Mouse (Mus musculus) liver, embryonic 11.5 days (tissue): ENCODE measurements around the gene Sfta2. TPM values are rescaled to one million over a fixed set of nuclear protein-coding genes. Genes with fewer than 3 reads are reported as not detected.

ENCODE experiments used
- ATAC-seq: fragments of 200-750 bp; cut with Nextera tagmentation; replicated peaks from 2 replicates; pipeline ENCODE4 v1.8.0; 2017; ENCODE audit warnings: moderate number of reproducible peaks, mild to moderate bottlenecking, moderate TSS enrichment, moderate library complexity; ENCODE audit not compliant: low FRiP score
- DNase-seq: peaks from one replicate; pipeline ENCODE4 v3.0.0-alpha.2; 2017; ENCODE audit warnings: low spot score
- H3K27ac ChIP-seq: fragments of 300-500 bp; sonication (generic); 2 replicates; pipeline ENCODE4 v1.5.1; 2014; ENCODE audit warnings: mild to moderate bottlenecking, low read depth, low read length, control low read depth
- H3K27me3 ChIP-seq: fragments of 300-500 bp; sonication (generic); replicated peaks from 2 replicates; pipeline ENCODE4 v1.6.1; 2014; ENCODE audit warnings: low read length, mixed read lengths; ENCODE audit not compliant: control insufficient read depth, insufficient read depth
- H3K36me3 ChIP-seq: fragments of 300-500 bp; sonication (generic); 2 replicates; pipeline ENCODE4 v1.6.1; 2014; ENCODE audit warnings: mild to moderate bottlenecking, low read length, moderate library complexity, mixed read lengths; ENCODE audit not compliant: control insufficient read depth, insufficient read depth
- H3K4me1 ChIP-seq: fragments of 300-500 bp; sonication (generic); replicated peaks from 2 replicates; pipeline ENCODE4 v1.6.1; 2014; ENCODE audit warnings: low read length, mixed read lengths; ENCODE audit not compliant: control insufficient read depth, insufficient read depth
- H3K4me2 ChIP-seq: fragments of 300-500 bp; sonication (generic); 2 replicates; pipeline ENCODE4 v1.6.1; 2014; ENCODE audit warnings: mild to moderate bottlenecking, control low read depth, moderate library complexity
- H3K4me3 ChIP-seq: fragments of 300-500 bp; sonication (generic); 2 replicates; pipeline ENCODE4 v1.5.1; 2014; ENCODE audit warnings: low read depth, low read length, control low read depth
- H3K9ac ChIP-seq: fragments of 300-500 bp; sonication (generic); 2 replicates; pipeline ENCODE4 v1.6.1; 2014; ENCODE audit warnings: low read depth, low read length, control low read depth
- H3K9me3 ChIP-seq: fragments of 300-500 bp; sonication (generic); 2 replicates; pipeline ENCODE4 v1.6.1; 2016; ENCODE audit warnings: low read length, inconsistent platforms, mixed read lengths; ENCODE audit not compliant: control insufficient read depth
- WGBS: fragments of 180-500 bp; shearing (Covaris S2); extraction: QIAGEN DNeasy Blood & Tissue Kit; methylation state at CpG from one replicate; pipeline ENCODE4 v1.1.7; 2014; 5-methylcytosine and 5-hydroxymethylcytosine counted together
- polyA plus RNA-seq: library from polyadenylated mRNA; unstranded; fragments of >200 nt; fragmentation: Nextera tagmentation; extraction: Ambion mirVana; gene quantifications from 2 replicates; pipeline ENCODE4 v1.2.1, GENCODE M21; 2014

Gene Sfta2
- polyA plus RNA-seq: 0.32 TPM in 1 of 2 replicates, not detected in the other

DNA sequence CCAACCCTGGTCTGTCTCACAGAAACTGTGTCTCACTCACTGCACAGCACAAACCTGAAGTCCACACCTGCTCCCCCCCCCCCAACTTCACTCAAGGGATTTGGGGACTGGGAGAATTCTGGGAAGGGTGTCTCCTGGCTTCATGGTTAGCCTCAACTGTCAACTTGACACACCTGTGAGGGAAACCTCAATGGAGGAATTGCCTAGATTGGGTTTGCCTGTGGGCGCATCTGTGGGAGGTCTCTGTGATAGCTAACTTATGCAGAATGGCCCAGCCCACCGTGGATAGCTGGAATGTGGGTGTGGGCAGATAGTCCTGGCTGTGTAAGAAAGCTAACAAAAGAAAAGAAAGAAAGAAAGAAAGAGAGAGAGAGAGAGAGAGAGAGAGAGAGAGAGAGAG is at the start of gene Sfta2:
Gene Sfta2 (plus strand): TSS at position 301 of the 400 bp plus-strand sequence.
- no peaks in the 10 kb centered on the region for H3K9me3 ChIP-seq
- H3K36me3 ChIP-seq: no peaks in the 10 kb centered on the region
- no peak within 1 kb of the TSS for H3K9ac ChIP-seq
- H3K4me2 ChIP-seq: no peak within 1 kb of the TSS
- no peak for DNase-seq
- no peak within 1 kb of the TSS for H3K4me3 ChIP-seq
- H3K27me3 ChIP-seq: no peaks in the 10 kb centered on the region
- WGBS: 62% methylated on average over 2 of the region's 2 CpGs
- no peak within 1 kb of the TSS for H3K27ac ChIP-seq
- H3K4me1 ChIP-seq: no peaks in the 10 kb centered on the region
- no peak for ATAC-seq

DNA sequence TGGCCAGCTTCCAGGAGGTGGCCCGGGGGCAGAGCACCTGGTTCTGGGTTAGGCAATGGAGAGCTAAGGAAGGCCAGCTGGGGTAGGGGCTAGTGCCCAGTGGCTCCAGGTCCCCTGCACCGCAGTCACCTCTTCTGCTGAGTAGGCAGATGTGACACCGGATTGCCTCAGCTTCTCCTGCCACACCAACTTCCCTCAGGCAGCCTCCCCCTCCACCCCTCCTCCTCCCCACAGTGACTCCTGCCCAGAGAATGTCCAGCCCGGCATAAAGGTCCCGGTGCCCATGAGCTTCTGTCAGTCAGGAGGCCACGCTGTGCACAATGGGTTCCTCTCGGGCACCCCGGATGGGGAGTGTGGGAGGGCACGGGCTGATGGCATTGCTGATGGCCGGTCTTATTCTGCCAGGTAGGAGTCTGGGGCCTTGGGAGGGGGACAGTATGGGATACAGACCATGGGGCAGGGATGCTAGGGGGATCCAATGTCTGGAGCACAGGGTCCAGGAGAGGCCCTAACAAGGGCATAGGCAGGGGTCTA is 49.4 kb upstream of the Sfta2 start, which contains the start of gene Cdsn:
Gene Cdsn (plus strand): TSS at position 248 of the 534 bp plus-strand sequence.
- Histone ChIP-seq H3K9ac (no peak within 1 kb of the TSS), H3K27ac (no peak within 1 kb of the TSS)

GRCm38 (mm10) chr17:35554321-35554720 is 47.0 kb upstream of the Sfta2 start:
- Histone ChIP-seq H3K4me1 (no peaks in the 10 kb centered on the region), H3K9ac (no peak overlapping the region), H3K27me3 (no peaks in the 10 kb centered on the region), H3K27ac (no peak overlapping the region), H3K36me3 (no peaks in the 10 kb centered on the region), H3K4me2 (no peak overlapping the region), H3K9me3 (no peaks in the 10 kb centered on the region), H3K4me3 (no peak overlapping the region)
- WGBS: 73% methylated on average over 5 of the region's 5 CpGs
- ATAC-seq (no peak), DNase-seq (no peak)

More for the DNA sequence above, 49.4 kb upstream of the Sfta2 start, which contains the start of gene Cdsn:
- WGBS: 75% methylated on average over 10 of the region's 10 CpGs
- H3K4me2 ChIP-seq: no peak within 1 kb of the TSS
- no peaks in the 10 kb centered on the region for H3K36me3 ChIP-seq
- H3K4me3 ChIP-seq: no peak within 1 kb of the TSS
- DNase-seq (no peak), ATAC-seq (no peak)
- no peaks in the 10 kb centered on the region for H3K9me3 ChIP-seq
- H3K4me1 ChIP-seq: no peaks in the 10 kb centered on the region
- no peaks in the 10 kb centered on the region for H3K27me3 ChIP-seq

DNA sequence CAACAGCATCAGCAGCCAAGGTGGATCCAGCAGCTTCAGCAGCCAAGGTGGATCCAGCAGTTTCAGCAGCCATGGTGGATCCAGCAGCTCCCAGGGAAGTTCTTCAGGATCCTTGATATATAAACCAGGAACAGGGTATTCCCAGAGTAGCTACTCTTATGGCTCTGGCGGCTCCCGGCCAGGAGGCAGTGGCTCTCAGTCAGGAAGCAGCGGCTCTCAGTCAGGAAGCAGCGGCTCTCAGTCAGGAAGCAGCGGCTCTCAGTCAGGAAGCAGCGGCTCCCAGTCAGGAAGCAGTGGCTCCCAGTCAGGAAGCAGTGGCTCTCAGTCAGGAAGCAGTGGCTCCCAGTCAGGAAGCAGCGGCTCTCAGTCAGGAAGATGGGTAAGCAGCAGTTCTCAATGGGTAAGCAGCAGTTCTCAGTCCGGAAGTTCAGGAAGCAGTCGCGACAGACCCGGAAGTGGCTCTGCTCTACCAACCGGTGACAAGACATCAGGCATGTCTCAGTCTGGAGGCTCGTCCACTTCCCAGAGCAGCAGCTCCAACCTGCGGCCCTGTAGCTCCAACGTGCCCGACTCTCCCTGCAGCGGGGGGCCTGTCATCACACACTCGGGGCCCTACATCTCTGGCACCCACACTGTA is 46.5 kb upstream of the Sfta2 start:
- Histone ChIP-seq H3K36me3 (no peaks in the 10 kb centered on the region), H3K4me2 (no peak overlapping the region), H3K27ac (no peak overlapping the region), H3K4me3 (no peak overlapping the region), H3K9me3 (no peaks in the 10 kb centered on the region), H3K4me1 (no peaks in the 10 kb centered on the region), H3K27me3 (no peaks in the 10 kb centered on the region), H3K9ac (no peak overlapping the region)
- no peak for DNase-seq
- no peak for ATAC-seq
- 85% methylated on average over 18 of the region's 18 CpGs for WGBS

DNA sequence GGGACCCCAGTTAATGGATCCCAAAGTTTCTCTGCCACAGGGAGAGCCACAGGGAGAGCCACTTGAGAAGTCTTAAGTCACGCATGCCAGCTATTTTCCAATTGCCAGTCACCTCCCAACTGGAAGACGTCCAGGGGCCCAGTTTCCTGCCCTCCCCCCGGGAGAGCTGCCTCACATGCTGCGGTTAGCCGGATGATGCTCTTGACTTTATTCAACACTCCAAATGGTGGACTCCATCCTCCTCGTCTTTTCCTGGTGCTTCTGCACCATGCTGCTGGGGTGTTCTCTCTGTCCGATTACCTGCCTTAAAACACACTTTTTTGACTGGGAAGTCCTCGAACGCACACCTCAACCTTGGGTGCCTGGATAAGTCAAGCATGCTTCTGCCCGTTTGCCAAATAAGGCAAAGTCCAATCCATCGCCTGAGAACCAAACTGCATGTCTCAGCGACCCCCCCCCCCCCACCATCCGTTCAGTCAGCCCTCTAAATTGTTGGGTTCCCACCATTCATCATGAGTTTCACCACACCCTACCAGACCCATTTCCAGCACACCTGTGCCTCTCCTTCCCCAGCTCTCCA is 45.1 kb upstream of the Sfta2 start:
- ATAC-seq (no peak), DNase-seq (no peak)
- Histone ChIP-seq H3K27ac (no peak overlapping the region), H3K4me2 (no peak overlapping the region), H3K4me3 (no peak overlapping the region), H3K9ac (no peak overlapping the region), H3K36me3 (no peaks in the 10 kb centered on the region), H3K27me3 (no peaks in the 10 kb centered on the region), H3K9me3 (no peaks in the 10 kb centered on the region), H3K4me1 (no peaks in the 10 kb centered on the region)
- WGBS: 84% methylated on average over 13 of the region's 13 CpGs

GRCm38 (mm10) chr17:35556812-35557211 is 44.5 kb upstream of the Sfta2 start:
- 38% methylated on average over 5 of the region's 5 CpGs for WGBS

GRCm38 (mm10) chr17:35557351-35557750 is 44.0 kb upstream of the Sfta2 start:
- Histone ChIP-seq H3K36me3 (no peaks in the 10 kb centered on the region), H3K9ac (no peak overlapping the region), H3K4me3 (no peak overlapping the region), H3K27me3 (no peaks in the 10 kb centered on the region), H3K4me2 (no peak overlapping the region), H3K9me3 (no peaks in the 10 kb centered on the region), H3K4me1 (no peaks in the 10 kb centered on the region), H3K27ac (no peak overlapping the region)
- 74% methylated on average over 9 of the region's 9 CpGs for WGBS
- ATAC-seq: no peak
- no peak for DNase-seq

More at GRCm38 (mm10) chr17:35556812-35557211, 44.5 kb upstream of the Sfta2 start:
- H3K4me3 ChIP-seq: no peak overlapping the region
- H3K9me3 ChIP-seq: no peaks in the 10 kb centered on the region
- no peaks in the 10 kb centered on the region for H3K36me3 ChIP-seq
- no peak for ATAC-seq
- H3K27ac ChIP-seq: no peak overlapping the region
- H3K9ac ChIP-seq: no peak overlapping the region
- H3K4me2 ChIP-seq: no peak overlapping the region
- no peaks in the 10 kb centered on the region for H3K27me3 ChIP-seq
- no peak for DNase-seq
- no peaks in the 10 kb centered on the region for H3K4me1 ChIP-seq

GRCm38 (mm10) chr17:35558216-35558615 is 43.1 kb upstream of the Sfta2 start:
- H3K36me3 ChIP-seq: no peaks in the 10 kb centered on the region
- H3K9me3 ChIP-seq: no peaks in the 10 kb centered on the region
- no peak overlapping the region for H3K27ac ChIP-seq
- ATAC-seq: no peak
- no peaks in the 10 kb centered on the region for H3K4me1 ChIP-seq
- H3K27me3 ChIP-seq: no peaks in the 10 kb centered on the region
- WGBS: 53% methylated on average over 8 of the region's 8 CpGs
- H3K9ac ChIP-seq: no peak overlapping the region
- no peak overlapping the region for H3K4me2 ChIP-seq
- DNase-seq: no peak
- no peak overlapping the region for H3K4me3 ChIP-seq

GRCm38 (mm10) chr17:35567150-35567549 is 34.2 kb upstream of the Sfta2 start, which contains the start of gene 2300002M23Rik:
Gene 2300002M23Rik (plus strand): TSS chr17:35567450.
- Histone ChIP-seq H3K27ac (no peak within 1 kb of the TSS), H3K36me3 (no peaks in the 10 kb centered on the region), H3K27me3 (peaks cover 30% of the 10 kb centered on the region), H3K9me3 (no peaks in the 10 kb centered on the region), H3K4me1 (no peaks in the 10 kb centered on the region), H3K4me2 (no peak within 1 kb of the TSS), H3K4me3 (no peak within 1 kb of the TSS), H3K9ac (no peak within 1 kb of the TSS)
- WGBS: 53% methylated on average over 3 of the region's 3 CpGs
- DNase-seq (no peak), ATAC-seq (no peak)
